Mouse (Mus musculus) cerebellum, adult 11 months (tissue): ENCODE measurements around the gene Mef2d.

ENCODE experiments used
- DNase-seq: peaks from one replicate; pipeline ENCODE4 v3.0.0; 2022

The Mef2d gene

GRCm38 (mm10) chr3:88141787-88142523 lies at the start of gene Mef2d:
Gene Mef2d, plus strand, starts transcription at chr3:88142372.
- DNase-seq = peak; percentile 95

GRCm38 (mm10) chr3:88094126-88094525 lies 48.0 kb upstream of the Mef2d start:
- no peak for DNase-seq

GRCm38 (mm10) chr3:88097666-88098065 lies 44.5 kb upstream of the Mef2d start:
- DNase-seq = no peak

- DNase-seq = no peak
Measured at GRCm38 (mm10) chr3:88100251-88100650, 41.9 kb upstream of the Mef2d start.

GRCm38 (mm10) chr3:88101736-88102135 lies 40.4 kb upstream of the Mef2d start:
- no peak for DNase-seq

GRCm38 (mm10) chr3:88102196-88102595 lies 40.0 kb upstream of the Mef2d start:
- no peak for DNase-seq

- no peak for DNase-seq
Measured at GRCm38 (mm10) chr3:88102611-88103010, 39.6 kb upstream of the Mef2d start.

- no peak for DNase-seq
Measured at GRCm38 (mm10) chr3:88106126-88106525, 36.0 kb upstream of the Mef2d start.

- DNase-seq = no peak
Measured at GRCm38 (mm10) chr3:88109126-88109525, 33.0 kb upstream of the Mef2d start.

GRCm38 (mm10) chr3:88114396-88114795 lies 27.8 kb upstream of the Mef2d start:
- DNase-seq = no peak

GRCm38 (mm10) chr3:88120117-88120651 lies 22.0 kb upstream of the Mef2d start:
- no peak for DNase-seq

GRCm38 (mm10) chr3:88121164-88122131 lies 20.7 kb upstream of the Mef2d start:
- no peak for DNase-seq

- no peak for DNase-seq
Measured at GRCm38 (mm10) chr3:88125195-88125594, 17.0 kb upstream of the Mef2d start.

GRCm38 (mm10) chr3:88126181-88126580 lies 16.0 kb upstream of the Mef2d start:
- no peak for DNase-seq

GRCm38 (mm10) chr3:88127636-88128035 lies 14.5 kb upstream of the Mef2d start:
- DNase-seq = no peak

GRCm38 (mm10) chr3:88128056-88128455 lies 14.1 kb upstream of the Mef2d start:
- DNase-seq = no peak

GRCm38 (mm10) chr3:88129006-88129405 lies 13.2 kb upstream of the Mef2d start:
- no peak for DNase-seq

- peak; percentile 65 for DNase-seq
Measured at GRCm38 (mm10) chr3:88131071-88131470, 11.1 kb upstream of the Mef2d start.

GRCm38 (mm10) chr3:88132492-88132891 lies 9.7 kb upstream of the Mef2d start:
- DNase-seq = no peak

- DNase-seq = peak; percentile 80
Measured at GRCm38 (mm10) chr3:88133187-88133771, 8.9 kb upstream of the Mef2d start.

- DNase-seq = no peak
Measured at GRCm38 (mm10) chr3:88136346-88136745, 5.8 kb upstream of the Mef2d start.

- DNase-seq = peak; percentile 20
Measured at GRCm38 (mm10) chr3:88136945-88137494, 5.2 kb upstream of the Mef2d start.

- DNase-seq = peak; percentile 14
Measured at GRCm38 (mm10) chr3:88137821-88138220, 4.4 kb upstream of the Mef2d start.
